Mouse (Mus musculus) heart, embryonic 14.5 days (tissue): ENCODE data around the gene Dtymk. TPM values are rescaled to one million over a fixed set of nuclear protein-coding genes. Genes with fewer than 3 reads are reported as not detected.

ENCODE experiments used
- polyA plus RNA-seq: library from polyadenylated mRNA; unstranded; fragments of >200 nt; fragmentation: Nextera tagmentation; extraction: Ambion mirVana; gene quantifications from 2 replicates; pipeline ENCODE4 v1.2.1, GENCODE M21; 2014

Dtymk gene
- polyA plus RNA-seq, 1 experiment from 2014 or later: 167 TPM

Other genes starting within 250 kb of the Dtymk start
- 154 and 164 TPM in 2 replicates for gene Stk25, start 143.3 kb downstream of the Dtymk start, polyA plus RNA-seq
- 33.8 and 37.0 TPM in 2 replicates for gene Bok, start 116.3 kb downstream of the Dtymk start, polyA plus RNA-seq
- gene Atg4b, start 50.4 kb downstream of the Dtymk start, polyA plus RNA-seq: 63.1 and 63.5 TPM in 2 replicates
- 52.8 and 59.4 TPM in 2 replicates for gene Thap4, start 47.1 kb downstream of the Dtymk start, polyA plus RNA-seq
- 11.2 and 11.6 TPM in 2 replicates for gene Ing5, start 2.0 kb upstream of the Dtymk start, polyA plus RNA-seq
- 16.1 and 17.3 TPM in 2 replicates for gene D2hgdh, start 23.0 kb upstream of the Dtymk start, polyA plus RNA-seq
- 0.08 TPM in 1 of 2 replicates, not detected in the other for gene Gal3st2, start 59.4 kb upstream of the Dtymk start, polyA plus RNA-seq
- gene Gal3st2b, start 116.4 kb upstream of the Dtymk start, polyA plus RNA-seq: not detected in 2 replicates
- gene Gal3st2c, start 188.6 kb upstream of the Dtymk start, polyA plus RNA-seq: 0.03 and 0.04 TPM in 2 replicates
- not detected in 2 replicates for gene Neu4, start 218.5 kb upstream of the Dtymk start, polyA plus RNA-seq